Mouse (Mus musculus) lung, postnatal 0 days (tissue): Measurements from ENCODE around the gene Tex36.

Experiments
- CTCF ChIP-seq: IDR thresholded peaks from 2 replicates; pipeline ENCODE4 v1.5.1; 2016; ENCODE audit warnings: antibody characterized with exemption, mild to moderate bottlenecking
- EP300 ChIP-seq: IDR thresholded peaks from 2 replicates; pipeline ENCODE4 v1.6.1; 2016; ENCODE audit warnings: antibody characterized with exemption, mild to moderate bottlenecking, control low read depth

DNA sequence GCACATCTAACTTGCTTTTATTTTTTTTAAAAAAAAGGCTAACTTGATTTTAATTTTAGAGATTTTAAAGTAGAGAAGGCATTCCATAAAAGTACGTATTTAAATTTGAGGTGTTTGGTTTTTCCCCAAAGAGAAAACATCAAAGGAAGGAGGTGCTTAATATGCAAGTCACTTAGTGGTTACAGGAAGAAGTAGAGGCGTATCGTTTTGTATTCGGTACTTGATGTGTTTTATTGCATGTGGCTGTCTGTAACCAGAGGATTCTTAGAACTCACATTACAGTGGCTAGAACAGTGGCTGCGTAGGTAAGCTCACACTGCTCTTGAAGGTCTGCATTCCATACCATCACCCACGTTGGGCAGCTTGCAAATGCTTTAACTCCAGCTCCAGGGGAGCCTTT lies 43.8 kb upstream of the Tex36 start:
- no peak for TF ChIP-seq CTCF
- no peak for TF ChIP-seq EP300
